Mouse (Mus musculus) kidney, postnatal 36 days (tissue): ENCODE measurements at regions not wholly inside any gene's neighbourhood (a gene's known extent, or its start where the extent isn't known, plus 50 kb on each side); places are given as distances from the start of the nearest gene placed in this dataset.
A peak's percentile ranks its signal among the peaks of the same experiment; 100 is the strongest.

Source experiments
- DNase-seq, 2 experiments: peaks; one replicate each; pipeline ENCODE4 v3.0.0; 2021 to 2022; ENCODE audit warnings: mixed read lengths in 2 of 2

DNA sequence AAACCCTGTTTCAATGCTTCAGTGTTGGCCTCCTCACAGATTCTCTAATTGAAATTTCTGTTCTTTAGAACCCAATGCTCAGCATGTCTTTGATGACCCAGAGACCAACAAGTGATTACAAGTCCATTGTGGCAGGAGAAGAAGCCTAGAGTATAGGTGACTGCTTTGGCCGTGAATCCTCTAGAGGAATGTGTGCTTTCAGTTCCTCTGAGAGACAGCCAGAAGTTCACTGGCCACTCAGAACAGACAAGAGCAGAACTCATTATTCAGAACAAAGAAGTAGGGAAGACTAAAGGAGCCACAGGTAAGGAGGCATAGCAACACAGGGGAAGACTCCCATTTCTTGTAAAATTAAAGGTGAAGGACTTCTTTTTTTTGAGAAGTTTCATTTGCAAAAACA lies 52.5 kb upstream of the Slc4a4 start:
- DNase-seq = no peak

DNA sequence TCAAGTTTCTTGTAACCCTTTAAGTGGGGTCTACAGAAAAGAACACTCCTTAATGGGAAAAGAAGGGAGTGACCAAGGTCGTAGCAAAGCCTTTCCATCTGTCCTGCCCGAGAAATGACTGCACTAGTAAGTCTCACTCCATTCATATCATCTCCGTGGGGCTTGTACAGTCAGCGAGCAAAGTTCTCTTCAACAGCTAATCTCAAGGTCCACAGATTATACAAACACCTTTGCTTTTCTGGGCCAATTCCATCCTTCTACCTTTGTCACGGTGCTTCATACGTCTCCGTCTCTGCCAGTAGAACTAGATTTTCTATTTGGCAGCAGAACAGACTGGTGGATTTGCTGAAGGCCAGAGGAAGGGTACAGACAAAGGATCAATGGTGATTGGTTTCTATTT lies 51.6 kb upstream of the Slc4a4 start:
- DNase-seq = peak; percentile 5 to 22

DNA sequence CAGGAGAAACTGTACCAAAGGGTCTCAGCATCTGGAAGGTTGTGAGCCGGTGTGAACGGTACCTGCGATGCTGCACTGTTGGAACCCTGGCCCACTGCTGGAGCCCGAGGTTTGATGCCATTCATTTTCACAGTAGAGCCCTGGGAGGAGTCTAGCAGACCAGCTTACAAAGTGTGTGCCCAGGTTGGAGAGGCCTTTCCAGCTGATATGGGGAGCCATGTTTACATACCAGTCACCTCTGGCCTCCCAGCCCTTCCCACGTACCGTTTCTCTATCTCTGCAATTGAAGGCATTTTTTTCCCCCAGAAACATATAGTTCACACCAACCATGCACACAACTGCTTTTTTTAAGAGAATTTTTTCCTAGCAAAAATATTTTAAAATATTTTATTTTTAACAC lies 50.7 kb upstream of the Slc4a4 start:
- DNase-seq = no peak
